Mouse (Mus musculus) C2C12 (cell line): Measurements from ENCODE around the gene Txnrd2.

Source experiments
- CTCF ChIP-seq: IDR thresholded peaks from one replicate; pipeline ENCODE4 v1.5.1; 2011; ENCODE audit not compliant: control insufficient read depth, insufficient read depth, insufficient read length
- MAX ChIP-seq: IDR thresholded peaks from one replicate; pipeline ENCODE4 v1.6.1; 2011; ENCODE audit warnings: mild to moderate bottlenecking, control low read depth
- USF1 ChIP-seq: IDR thresholded peaks from one replicate; pipeline ENCODE4 v1.6.1; 2011; ENCODE audit warnings: low read depth, mild to moderate bottlenecking, control low read depth, moderate library complexity

- TF ChIP-seq CTCF (no peak), USF1 (no peak), MAX (no peak)
Measured at GRCm38 (mm10) chr16:18490281-18490680, 64.1 kb downstream of the Txnrd2 start.
